Mouse (Mus musculus) megakaryocyte-erythroid progenitor cell, adult 5-6 weeks (primary cell): ENCODE measurements around the gene Sva. TPM values are rescaled to one million over a fixed set of nuclear protein-coding genes. Genes with fewer than 3 reads are reported as not detected.

Experiments
- ATAC-seq: replicated peaks from 2 replicates; pipeline ENCODE4 v1.8.0; 2016; ENCODE audit warnings: mild to moderate bottlenecking, inconsistent platforms; ENCODE audit not compliant: severe bottlenecking, poor library complexity, low FRiP score, low TSS enrichment
- total RNA-seq, 2 experiments: library from RNA; stranded (forward) in 1 of 2; stranded (reverse) in 1 of 2; fragments of 200-1000, 215-1000 nt in 1 of 2; fragments of >200 nt in 1 of 2; fragmentation: Nextera tagmentation in 1 of 2; gene quantifications; 2 replicates each; pipeline ENCODE4 v1.2.3; 2014 to 2017

The Sva gene
- total RNA-seq (2014; fragmentation: Nextera tagmentation) (not detected in 2 replicates), total RNA-seq (2017) (not detected in 2 replicates)

GRCm38 (mm10) chr6:42038094-42038493 lies at the start of gene Sva:
TSS of gene Sva (plus strand) at chr6:42038394.
- no peak for ATAC-seq

Other genes starting within 250 kb of the Sva start
- gene Pip, start 190.9 kb upstream of the Sva start, total RNA-seq (2014; fragmentation: Nextera tagmentation), result not detected in 2 replicates
- not detected in 2 replicates for gene Pip, start 190.9 kb upstream of the Sva start, total RNA-seq (2017)
- not detected in 2 replicates for gene Sval2, start 185.4 kb upstream of the Sva start, total RNA-seq (2014; fragmentation: Nextera tagmentation)
- gene Sval2, start 185.4 kb upstream of the Sva start, total RNA-seq (2017), result not detected in 2 replicates
- gene Sval1, start 86.8 kb upstream of the Sva start, total RNA-seq (2014; fragmentation: Nextera tagmentation), result not detected in 2 replicates
- gene Sval1, start 86.8 kb upstream of the Sva start, total RNA-seq (2017), result not detected in 2 replicates
- not detected in 2 replicates for gene Sval3, start 70.3 kb upstream of the Sva start, total RNA-seq (2014; fragmentation: Nextera tagmentation)
- gene Sval3, start 70.3 kb upstream of the Sva start, total RNA-seq (2017), result not detected in 2 replicates
- gene Tas2r139, start 102.5 kb downstream of the Sva start, total RNA-seq (2014; fragmentation: Nextera tagmentation), result not detected in 2 replicates
- gene Tas2r139, start 102.5 kb downstream of the Sva start, total RNA-seq (2017), result not detected in 2 replicates
- gene Tas2r144, start 176.9 kb downstream of the Sva start, total RNA-seq (2014; fragmentation: Nextera tagmentation), result not detected in 2 replicates
- gene Tas2r144, start 176.9 kb downstream of the Sva start, total RNA-seq (2017), result not detected in 2 replicates
- gene Gstk1, start 207.5 kb downstream of the Sva start, total RNA-seq (2014; fragmentation: Nextera tagmentation), result 6.0 and 7.8 TPM in 2 replicates
- gene Gstk1, start 207.5 kb downstream of the Sva start, total RNA-seq (2017), result 1.6 and 5.3 TPM in 2 replicates
- gene Tmem139, start 223.6 kb downstream of the Sva start, total RNA-seq (2014; fragmentation: Nextera tagmentation), result not detected in 2 replicates
- not detected in 2 replicates for gene Tmem139, start 223.6 kb downstream of the Sva start, total RNA-seq (2017)
- 68.3 and 86.6 TPM in 2 replicates for gene Casp2, start 226.6 kb downstream of the Sva start, total RNA-seq (2014; fragmentation: Nextera tagmentation)
- 51.2 and 76.1 TPM in 2 replicates for gene Casp2, start 226.6 kb downstream of the Sva start, total RNA-seq (2017)
- not detected in 2 replicates for gene Clcn1, start 248.3 kb downstream of the Sva start, total RNA-seq (2014; fragmentation: Nextera tagmentation)
- not detected in 2 replicates for gene Clcn1, start 248.3 kb downstream of the Sva start, total RNA-seq (2017)